Mouse (Mus musculus) kidney, embryonic 16.5 days (tissue): Measurements from ENCODE around the gene Tmbim1. TPM values are rescaled to one million over a fixed set of nuclear protein-coding genes. Genes with fewer than 3 reads are reported as not detected.
"Not testable (repeated sequence)": the region's sequence is repeated elsewhere in the genome, so short reads cannot be mapped to it uniquely, and the experiment has no call there.

Source experiments
- ATAC-seq: fragments of 200-750 bp; cut with Nextera tagmentation; 2 replicates; pipeline ENCODE4 v1.8.0; 2017; ENCODE audit warnings: moderate TSS enrichment; ENCODE audit not compliant: low FRiP score, low TSS enrichment
- H3K27ac ChIP-seq: fragments of 300-500 bp; sonication (generic); 2 replicates; pipeline ENCODE4 v1.5.1; 2014; ENCODE audit warnings: low read length
- H3K27me3 ChIP-seq: fragments of 300-500 bp; sonication (generic); 2 replicates; pipeline ENCODE4 v1.6.1; 2014; ENCODE audit warnings: low read length, control low read depth, mixed read lengths; ENCODE audit not compliant: insufficient read depth
- H3K36me3 ChIP-seq: fragments of 300-500 bp; sonication (generic); 2 replicates; pipeline ENCODE4 v1.6.1; 2014; ENCODE audit warnings: low read length, control low read depth, mixed read lengths; ENCODE audit not compliant: insufficient read depth
- H3K4me1 ChIP-seq: fragments of 300-500 bp; sonication (generic); 2 replicates; pipeline ENCODE4 v1.6.1; 2014; ENCODE audit warnings: low read length, control low read depth, mixed read lengths; ENCODE audit not compliant: insufficient read depth
- H3K4me2 ChIP-seq: fragments of 300-500 bp; sonication (generic); replicated peaks from 2 replicates; pipeline ENCODE4 v1.6.1; 2014; ENCODE audit warnings: low read depth, low read length
- H3K4me3 ChIP-seq: fragments of 300-500 bp; sonication (generic); 2 replicates; pipeline ENCODE4 v1.5.1; 2014; ENCODE audit warnings: mild to moderate bottlenecking, low read length
- H3K9ac ChIP-seq: fragments of 300-500 bp; sonication (generic); replicated peaks from 2 replicates; pipeline ENCODE4 v1.6.1; 2014; ENCODE audit warnings: low read length
- H3K9me3 ChIP-seq: fragments of 300-500 bp; sonication (generic); 2 replicates; pipeline ENCODE4 v1.6.1; 2016; ENCODE audit warnings: low read length, control low read depth
- WGBS: fragments of 180-500 bp; shearing (Covaris S2); extraction: QIAGEN DNeasy Blood & Tissue Kit; methylation state at CpG from one replicate; pipeline ENCODE4 v1.1.7; 2014; 5-methylcytosine and 5-hydroxymethylcytosine counted together
- polyA plus RNA-seq: library from polyadenylated mRNA; unstranded; fragments of >200 nt; fragmentation: Nextera tagmentation; extraction: Ambion mirVana; gene quantifications from 2 replicates; pipeline ENCODE4 v1.2.1, GENCODE M21; 2015

Tmbim1 gene
- polyA plus RNA-seq: 33.5 and 35.1 TPM in 2 replicates

- WGBS: 70% methylated on average over 2 of the region's 2 CpGs
- ATAC-seq: no peak
- H3K4me2 ChIP-seq: peak within 1 kb of the TSS; percentile 69
- no peaks in the 10 kb centered on the region for H3K27me3 ChIP-seq
- H3K9me3 ChIP-seq: no peaks in the 10 kb centered on the region
- peak within 1 kb of the TSS; percentile 85 for H3K27ac ChIP-seq
- peaks cover 17% of the 10 kb centered on the region for H3K4me1 ChIP-seq
- H3K36me3 ChIP-seq: no peaks in the 10 kb centered on the region
- peak within 1 kb of the TSS; percentile 78 for H3K9ac ChIP-seq
- peak within 1 kb of the TSS; percentile 68 for H3K4me3 ChIP-seq
Observed at GRCm38 (mm10) chr1:74305522-74305921, at the start of gene Tmbim1. TSS of gene Tmbim1 (minus strand) at chr1:74305622.

DNA sequence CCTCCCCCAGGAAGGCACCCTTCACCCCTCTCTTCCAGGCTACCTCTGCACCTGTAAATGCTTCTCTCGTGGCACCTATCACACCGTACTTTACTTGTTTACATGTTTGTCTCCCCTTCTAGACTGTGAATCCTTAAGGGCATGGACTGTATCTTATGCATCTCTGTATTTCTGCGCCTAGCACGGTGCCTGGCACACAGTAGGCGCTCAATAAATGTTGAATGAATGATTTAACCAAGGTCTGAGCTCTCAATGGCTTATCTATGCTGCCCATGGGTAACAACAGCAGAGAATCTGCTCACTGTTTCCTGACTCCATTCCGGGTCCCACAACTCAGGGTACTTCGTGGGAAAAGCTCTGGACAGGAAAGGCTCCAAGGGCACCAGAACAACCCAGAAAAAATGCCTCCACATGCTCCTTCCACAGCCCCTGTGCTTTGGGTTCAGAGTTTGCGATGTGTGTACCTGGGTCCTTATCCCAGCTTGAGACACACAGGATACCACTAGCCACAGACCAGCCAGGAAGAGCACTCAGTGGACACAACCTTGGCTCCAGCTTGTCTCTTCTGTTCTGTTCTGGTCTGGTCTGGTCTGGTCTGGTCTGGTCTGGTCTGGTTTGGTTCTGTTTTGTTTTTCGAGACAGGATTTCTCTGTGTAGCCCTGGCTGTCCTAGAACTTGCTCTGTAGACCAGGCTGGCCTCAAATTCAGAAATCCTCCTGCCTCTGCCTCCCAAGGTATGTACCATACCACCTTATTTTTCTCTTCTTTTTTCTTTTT is 48.2 kb upstream of the Tmbim1 start:
- no peaks in the 10 kb centered on the region for H3K9me3 ChIP-seq
- H3K4me3 ChIP-seq: no peak overlapping the region
- H3K27ac ChIP-seq: no peak overlapping the region
- H3K9ac ChIP-seq: no peak overlapping the region
- no peak overlapping the region for H3K4me2 ChIP-seq
- no peaks in the 10 kb centered on the region for H3K27me3 ChIP-seq
- peaks cover 13% of the 10 kb centered on the region; the same call in 1 of the 2 replicates for H3K36me3 ChIP-seq
- no peak for ATAC-seq
- no peaks in the 10 kb centered on the region for H3K4me1 ChIP-seq
- WGBS: 90% methylated on average over 9 of the region's 9 CpGs

GRCm38 (mm10) chr1:74352532-74353096 is 47.2 kb upstream of the Tmbim1 start:
- 74% methylated on average over 5 of the region's 5 CpGs for WGBS

GRCm38 (mm10) chr1:74351185-74351769 is 45.9 kb upstream of the Tmbim1 start:
- 94% methylated on average over 13 of the region's 13 CpGs for WGBS
- Histone ChIP-seq H3K4me3 (no peak overlapping the region), H3K27ac (no peak overlapping the region), H3K27me3 (no peaks in the 10 kb centered on the region), H3K4me2 (no peak overlapping the region), H3K9ac (no peak overlapping the region), H3K4me1 (no peaks in the 10 kb centered on the region), H3K9me3 (no peaks in the 10 kb centered on the region), H3K36me3 (peaks cover 13% of the 10 kb centered on the region; the same call in 1 of the 2 replicates)
- ATAC-seq: no peak

More at GRCm38 (mm10) chr1:74352532-74353096, 47.2 kb upstream of the Tmbim1 start:
- no peak overlapping the region for H3K27ac ChIP-seq
- no peak for ATAC-seq
- H3K4me1 ChIP-seq: no peaks in the 10 kb centered on the region
- peaks cover 13% of the 10 kb centered on the region; the same call in 1 of the 2 replicates for H3K36me3 ChIP-seq
- H3K9ac ChIP-seq: no peak overlapping the region
- no peaks in the 10 kb centered on the region for H3K27me3 ChIP-seq
- no peak overlapping the region for H3K4me3 ChIP-seq
- no peaks in the 10 kb centered on the region for H3K9me3 ChIP-seq
- no peak overlapping the region for H3K4me2 ChIP-seq

DNA sequence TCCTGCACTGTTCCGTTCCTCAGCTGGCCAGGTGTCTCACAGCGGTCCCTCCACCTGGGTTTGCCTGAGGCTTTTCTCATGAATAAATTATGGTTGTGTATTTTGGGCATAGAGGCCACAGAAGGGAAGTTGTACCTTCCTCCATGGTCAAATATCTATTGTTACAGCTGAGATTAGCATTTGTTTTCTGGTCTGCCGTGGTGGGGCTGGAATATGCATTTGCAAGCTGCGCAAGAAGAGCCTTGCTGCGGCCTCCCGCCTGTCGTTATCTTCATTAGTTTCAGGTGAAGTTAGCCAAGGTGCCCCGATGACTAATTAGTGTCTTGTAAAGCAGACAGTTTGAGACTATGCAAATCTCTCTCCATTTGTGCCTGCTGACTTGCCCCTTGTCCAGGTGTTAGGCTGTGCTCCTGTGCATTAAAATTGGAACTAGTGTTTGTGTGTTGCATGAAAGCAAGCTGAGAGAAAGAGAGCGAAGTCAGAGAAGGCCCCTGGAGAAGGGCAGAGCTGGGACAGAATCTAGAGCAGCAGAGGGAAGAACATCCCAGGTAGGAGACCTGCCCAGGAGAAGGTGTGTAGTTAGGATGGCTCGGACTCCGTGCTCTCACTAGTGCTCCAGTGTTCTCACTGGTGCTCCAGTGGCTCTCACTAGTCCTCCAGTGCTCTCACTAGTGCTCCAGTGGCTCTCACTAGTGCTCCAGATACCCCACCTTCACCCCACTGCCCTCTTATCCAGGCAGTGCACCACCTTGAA is 38.9 kb upstream of the Tmbim1 start:
- Histone ChIP-seq H3K4me3 (no peak overlapping the region), H3K27ac (peak overlapping the region; percentile 87; the same call in 1 of the 2 replicates), H3K4me1 (peaks cover 21% of the 10 kb centered on the region), H3K27me3 (no peaks in the 10 kb centered on the region), H3K36me3 (peaks cover 1% of the 10 kb centered on the region; the same call in 1 of the 2 replicates), H3K9ac (no peak overlapping the region), H3K9me3 (no peaks in the 10 kb centered on the region), H3K4me2 (no peak overlapping the region)
- WGBS: 74% methylated on average over 11 of the region's 11 CpGs
- ATAC-seq: no peak

- ATAC-seq: peak; percentile 84
Observed at GRCm38 (mm10) chr1:74343161-74343560, 37.7 kb upstream of the Tmbim1 start.

GRCm38 (mm10) chr1:74342308-74342707 is 36.9 kb upstream of the Tmbim1 start:
- no peak overlapping the region for H3K4me2 ChIP-seq
- 82% methylated on average over 1 of the region's 1 CpGs for WGBS
- H3K27ac ChIP-seq: peak overlapping the region; percentile 87
- H3K36me3 ChIP-seq: no peaks in the 10 kb centered on the region
- ATAC-seq: no peak
- no peak overlapping the region for H3K9ac ChIP-seq
- H3K4me1 ChIP-seq: peaks cover 21% of the 10 kb centered on the region
- no peak overlapping the region for H3K4me3 ChIP-seq
- H3K9me3 ChIP-seq: no peaks in the 10 kb centered on the region
- no peaks in the 10 kb centered on the region for H3K27me3 ChIP-seq

More at GRCm38 (mm10) chr1:74343161-74343560, 37.7 kb upstream of the Tmbim1 start:
- Histone ChIP-seq H3K4me3 (no peak overlapping the region), H3K27me3 (no peaks in the 10 kb centered on the region), H3K9ac (no peak overlapping the region), H3K36me3 (no peaks in the 10 kb centered on the region), H3K27ac (peak overlapping the region; percentile 87), H3K4me2 (no peak overlapping the region), H3K4me1 (peaks cover 21% of the 10 kb centered on the region), H3K9me3 (no peaks in the 10 kb centered on the region)
- WGBS: 45% methylated on average over 5 of the region's 5 CpGs

DNA sequence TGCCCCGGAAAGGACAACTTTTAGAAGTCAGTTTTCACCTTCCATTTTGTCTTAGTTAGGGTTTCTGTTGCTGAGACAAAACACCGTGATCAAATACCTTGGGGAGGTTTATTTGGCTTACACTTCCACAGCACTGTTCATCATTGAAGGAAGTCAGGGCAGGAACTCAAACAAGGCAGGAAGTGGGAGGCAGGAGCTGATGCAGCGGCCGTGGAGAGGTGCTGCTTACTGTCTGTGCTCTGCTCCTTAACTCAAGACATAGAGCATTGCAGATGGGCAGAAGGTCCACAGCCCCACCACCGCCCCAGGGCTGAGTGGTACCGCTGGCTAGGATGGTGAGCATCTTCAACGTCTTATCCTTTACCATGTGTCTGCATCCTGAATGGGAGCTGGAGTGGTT is 36.5 kb upstream of the Tmbim1 start:
- Histone ChIP-seq H3K4me3 (no peak overlapping the region), H3K4me2 (no peak overlapping the region), H3K27ac (no peak overlapping the region), H3K36me3 (no peaks in the 10 kb centered on the region), H3K4me1 (peaks cover 21% of the 10 kb centered on the region), H3K27me3 (no peaks in the 10 kb centered on the region), H3K9ac (no peak overlapping the region), H3K9me3 (no peaks in the 10 kb centered on the region)
- WGBS: 75% methylated on average over 7 of the region's 7 CpGs
- no peak for ATAC-seq

DNA sequence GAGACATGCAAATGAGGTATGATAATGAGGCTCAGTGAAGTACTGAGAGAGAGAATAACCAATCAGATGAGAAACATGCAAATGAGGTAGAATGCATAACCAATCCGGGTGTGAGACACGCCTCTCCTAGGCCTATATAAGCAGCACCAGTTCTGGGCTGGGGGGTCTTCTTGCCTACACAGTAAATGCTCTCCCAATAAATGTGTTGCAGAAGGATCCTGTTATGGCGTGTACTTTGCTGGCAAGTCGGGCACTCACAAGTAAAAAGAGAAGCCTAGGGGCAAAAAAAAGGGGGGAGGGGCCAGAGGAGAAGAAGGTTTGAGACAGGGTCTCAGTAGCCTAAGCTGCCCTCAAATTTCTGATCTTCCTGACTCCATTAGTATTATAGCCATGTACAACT is 35.6 kb upstream of the Tmbim1 start:
- H3K36me3 ChIP-seq, H3K9me3 ChIP-seq, H3K9ac ChIP-seq, H3K4me3 ChIP-seq, H3K27me3 ChIP-seq, H3K27ac ChIP-seq, H3K4me2 ChIP-seq, ATAC-seq: not testable (repeated sequence)
- 91% methylated on average over 4 of the region's 4 CpGs for WGBS
- peaks cover 21% of the 10 kb centered on the region for H3K4me1 ChIP-seq
